Mouse (Mus musculus): ENCODE measurements at regions not wholly inside any gene's neighbourhood (a gene's known extent, or its start where the extent isn't known, plus 50 kb on each side); places are given as distances from the start of the nearest gene placed in this dataset.

GRCm38 (mm10) chr2:106256012-106256411 is 252.7 kb upstream of the Dnajc24 start:
- no peaks in the 10 kb centered on the region for H3K27me3 ChIP-seq (ENCODE audit: control insufficient read depth, insufficient read depth, low read length)
- H3K36me3 ChIP-seq (ENCODE audit: control insufficient read depth, insufficient read depth, low read length) = no peaks in the 10 kb centered on the region
- TF ChIP-seq POLR2A (IDR thresholded peaks at IDR 0.05; ENCODE audit: control insufficient read depth, low read depth, low read length) = no peak
- no peak for TF ChIP-seq CTCF (IDR thresholded peaks at IDR 0.05; ENCODE audit: control insufficient read depth, insufficient read depth, insufficient replicate concordance, low read depth, low read length)
- H3K4me1 ChIP-seq (ENCODE audit: control insufficient read depth, insufficient read depth, low read length) = no peaks in the 10 kb centered on the region
- no peak overlapping the region for H3K4me3 ChIP-seq (ENCODE audit: control insufficient read depth, low read depth, low read length)
- no peak overlapping the region for H3K27ac ChIP-seq (ENCODE audit: control insufficient read depth, insufficient read depth, low read depth, low read length)

GRCm38 (mm10) chr2:106234358-106234757 is 231.0 kb upstream of the Dnajc24 start:
- no peaks in the 10 kb centered on the region for H3K36me3 ChIP-seq (ENCODE audit: control insufficient read depth, insufficient read depth, low read length)
- H3K27ac ChIP-seq (ENCODE audit: control insufficient read depth, insufficient read depth, low read depth, low read length) = no peak overlapping the region
- no peaks in the 10 kb centered on the region for H3K27me3 ChIP-seq (ENCODE audit: control insufficient read depth, insufficient read depth, low read length)
- no peak overlapping the region for H3K4me3 ChIP-seq (ENCODE audit: control insufficient read depth, low read depth, low read length)
- TF ChIP-seq POLR2A (IDR thresholded peaks at IDR 0.05; ENCODE audit: control insufficient read depth, low read depth, low read length) = no peak
- TF ChIP-seq CTCF (IDR thresholded peaks at IDR 0.05; ENCODE audit: control insufficient read depth, insufficient read depth, insufficient replicate concordance, low read depth, low read length) = no peak
- no peaks in the 10 kb centered on the region for H3K4me1 ChIP-seq (ENCODE audit: control insufficient read depth, insufficient read depth, low read length)

GRCm38 (mm10) chr2:106231136-106231535 is 227.8 kb upstream of the Dnajc24 start:
- TF ChIP-seq CTCF (IDR thresholded peaks at IDR 0.05; ENCODE audit: control insufficient read depth, insufficient read depth, insufficient replicate concordance, low read depth, low read length) = no peak
- Histone ChIP-seq H3K27me3 (ENCODE audit: control insufficient read depth, insufficient read depth, low read length) (no peaks in the 10 kb centered on the region), H3K36me3 (ENCODE audit: control insufficient read depth, insufficient read depth, low read length) (no peaks in the 10 kb centered on the region), H3K27ac (ENCODE audit: control insufficient read depth, insufficient read depth, low read depth, low read length) (no peak overlapping the region), H3K4me3 (ENCODE audit: control insufficient read depth, low read depth, low read length) (no peak overlapping the region), H3K4me1 (ENCODE audit: control insufficient read depth, insufficient read depth, low read length) (no peaks in the 10 kb centered on the region)

- Histone ChIP-seq H3K36me3 (ENCODE audit: control insufficient read depth, insufficient read depth, low read length) (no peaks in the 10 kb centered on the region), H3K27ac (ENCODE audit: control insufficient read depth, insufficient read depth, low read depth, low read length) (no peak overlapping the region), H3K4me3 (ENCODE audit: control insufficient read depth, low read depth, low read length) (no peak overlapping the region), H3K27me3 (ENCODE audit: control insufficient read depth, insufficient read depth, low read length) (no peaks in the 10 kb centered on the region), H3K4me1 (ENCODE audit: control insufficient read depth, insufficient read depth, low read length) (no peaks in the 10 kb centered on the region)
- TF ChIP-seq POLR2A (IDR thresholded peaks at IDR 0.05; ENCODE audit: control insufficient read depth, low read depth, low read length) (no peak), CTCF (IDR thresholded peaks at IDR 0.05; ENCODE audit: control insufficient read depth, insufficient read depth, insufficient replicate concordance, low read depth, low read length) (no peak)
Observed at GRCm38 (mm10) chr2:106230021-106230420, 226.7 kb upstream of the Dnajc24 start.

GRCm38 (mm10) chr2:106228249-106228648 is 224.9 kb upstream of the Dnajc24 start:
- H3K4me3 ChIP-seq (ENCODE audit: control insufficient read depth, low read depth, low read length) = no peak overlapping the region

GRCm38 (mm10) chr2:106216169-106216568 is 212.8 kb upstream of the Dnajc24 start:
- H3K4me1 ChIP-seq (ENCODE audit: control insufficient read depth, insufficient read depth, low read length) = 0 out of 2 replicates have a peak, but pooled peaks cover 4% of the 10 kb centered on the region
- no peak for TF ChIP-seq CTCF (IDR thresholded peaks at IDR 0.05; ENCODE audit: control insufficient read depth, insufficient read depth, insufficient replicate concordance, low read depth, low read length)
- no peak for TF ChIP-seq POLR2A (IDR thresholded peaks at IDR 0.05; ENCODE audit: control insufficient read depth, low read depth, low read length)
- no peaks in the 10 kb centered on the region for H3K27me3 ChIP-seq (ENCODE audit: control insufficient read depth, insufficient read depth, low read length)

More at GRCm38 (mm10) chr2:106228249-106228648, 224.9 kb upstream of the Dnajc24 start:
- no peaks in the 10 kb centered on the region for H3K36me3 ChIP-seq (ENCODE audit: control insufficient read depth, insufficient read depth, low read length)
- no peak for TF ChIP-seq POLR2A (IDR thresholded peaks at IDR 0.05; ENCODE audit: control insufficient read depth, low read depth, low read length)
- TF ChIP-seq CTCF (IDR thresholded peaks at IDR 0.05; ENCODE audit: control insufficient read depth, insufficient read depth, insufficient replicate concordance, low read depth, low read length) = no peak
- no peaks in the 10 kb centered on the region for H3K4me1 ChIP-seq (ENCODE audit: control insufficient read depth, insufficient read depth, low read length)
- no peaks in the 10 kb centered on the region for H3K27me3 ChIP-seq (ENCODE audit: control insufficient read depth, insufficient read depth, low read length)
- no peak overlapping the region for H3K27ac ChIP-seq (ENCODE audit: control insufficient read depth, insufficient read depth, low read depth, low read length)

GRCm38 (mm10) chr2:106213740-106214139 is 210.4 kb upstream of the Dnajc24 start:
- TF ChIP-seq POLR2A (IDR thresholded peaks at IDR 0.05; ENCODE audit: control insufficient read depth, low read depth, low read length) (no peak), CTCF (IDR thresholded peaks at IDR 0.05; ENCODE audit: control insufficient read depth, insufficient read depth, insufficient replicate concordance, low read depth, low read length) (no peak)
- Histone ChIP-seq H3K4me3 (ENCODE audit: control insufficient read depth, low read depth, low read length) (no peak overlapping the region), H3K36me3 (ENCODE audit: control insufficient read depth, insufficient read depth, low read length) (no peaks in the 10 kb centered on the region), H3K27ac (ENCODE audit: control insufficient read depth, insufficient read depth, low read depth, low read length) (no peak overlapping the region), H3K4me1 (ENCODE audit: control insufficient read depth, insufficient read depth, low read length) (no peaks in the 10 kb centered on the region), H3K27me3 (ENCODE audit: control insufficient read depth, insufficient read depth, low read length) (no peaks in the 10 kb centered on the region)

More at GRCm38 (mm10) chr2:106216169-106216568, 212.8 kb upstream of the Dnajc24 start:
- no peak overlapping the region for H3K27ac ChIP-seq (ENCODE audit: control insufficient read depth, insufficient read depth, low read depth, low read length)
- H3K4me3 ChIP-seq (ENCODE audit: control insufficient read depth, low read depth, low read length) = no peak overlapping the region
- H3K36me3 ChIP-seq (ENCODE audit: control insufficient read depth, insufficient read depth, low read length) = no peaks in the 10 kb centered on the region

- H3K4me3 ChIP-seq (ENCODE audit: control insufficient read depth, low read depth, low read length) = no peak overlapping the region
- H3K27me3 ChIP-seq (ENCODE audit: control insufficient read depth, insufficient read depth, low read length) = no peaks in the 10 kb centered on the region
- no peaks in the 10 kb centered on the region for H3K4me1 ChIP-seq (ENCODE audit: control insufficient read depth, insufficient read depth, low read length)
- no peak overlapping the region for H3K27ac ChIP-seq (ENCODE audit: control insufficient read depth, insufficient read depth, low read depth, low read length)
- TF ChIP-seq POLR2A (IDR thresholded peaks at IDR 0.05; ENCODE audit: control insufficient read depth, low read depth, low read length) (no peak), CTCF (IDR thresholded peaks at IDR 0.05; ENCODE audit: control insufficient read depth, insufficient read depth, insufficient replicate concordance, low read depth, low read length) (no peak)
- no peaks in the 10 kb centered on the region for H3K36me3 ChIP-seq (ENCODE audit: control insufficient read depth, insufficient read depth, low read length)
Observed at GRCm38 (mm10) chr2:106210773-106211172, 207.4 kb upstream of the Dnajc24 start.
